Comparison of ENCODE assay signal across 19 mouse cellular contexts in the genomic region with DNA sequence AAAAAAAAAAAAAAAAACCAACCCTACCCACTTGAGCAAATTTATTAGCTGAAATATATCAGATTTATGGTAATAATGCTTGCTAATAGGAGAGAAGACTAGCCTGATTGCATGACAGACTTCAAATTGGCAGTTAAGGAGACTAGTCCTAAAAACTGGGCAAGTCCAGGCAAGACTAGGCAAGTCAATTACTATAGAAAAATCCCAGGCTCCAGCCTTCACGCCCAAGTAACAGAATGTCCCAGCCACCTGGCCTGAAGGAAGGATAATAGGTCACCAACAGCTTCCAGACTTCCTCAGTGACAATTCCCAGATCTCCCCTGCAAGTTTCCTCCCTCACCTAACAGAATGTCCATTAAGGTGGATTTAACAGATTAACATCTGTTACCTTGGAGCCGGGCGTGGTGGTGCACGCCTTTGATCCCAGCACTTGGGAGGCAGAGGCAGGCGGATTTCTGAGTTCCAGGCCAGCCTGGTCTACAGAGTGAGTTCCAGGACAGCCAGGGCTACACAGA.
"Had no signal": no experiment of that assay in that cellular context is flagged by ENCODE, and none has a peak within 500 bp of the region (broad histone marks: within the 10 kb centered on the region; RNA-seq: fewer than 3 reads in every experiment).

No protein-coding gene starts in this region.

- H3K4me3 ChIP-seq: left cerebral cortex, adult 2 months; liver, embryonic 13.5 days; midbrain, embryonic 12.5 days; midbrain, embryonic 15.5 days; myocyte; neural tube, embryonic 13.5 days; stomach, embryonic 15.5 days had no signal

- H3K9ac ChIP-seq: liver, embryonic 13.5 days; midbrain, embryonic 12.5 days; midbrain, embryonic 15.5 days; neural tube, embryonic 13.5 days; stomach, embryonic 15.5 days had no signal

- ATAC-seq: midbrain, embryonic 15.5 days had no signal

- H3K4me2 ChIP-seq: liver, embryonic 13.5 days; midbrain, embryonic 12.5 days; midbrain, embryonic 15.5 days; neural tube, embryonic 13.5 days; stomach, embryonic 15.5 days had no signal

- H3K9me3 ChIP-seq: liver, embryonic 13.5 days; midbrain, embryonic 15.5 days; neural tube, embryonic 13.5 days; stomach, embryonic 15.5 days had no signal

- H3K36me3 ChIP-seq: liver, embryonic 13.5 days; midbrain, embryonic 12.5 days; midbrain, embryonic 15.5 days; neural tube, embryonic 13.5 days; stomach, embryonic 15.5 days had no signal

- DNase-seq: kidney, adult 9 months; kidney, postnatal 14 days; kidney, postnatal 4 days; layer of hippocampus, adult 9-11 months; layer of hippocampus, postnatal 36 days; liver, embryonic 13.5 days; lung, adult 2 months; lung, postnatal 14 days; lung, postnatal 4 days; retina, postnatal 1 day; right cerebral cortex, postnatal 25 days; spleen, adult 18-20 months; thymus, postnatal 36 days had no signal

- H3K27ac ChIP-seq: left cerebral cortex, adult 2 months; liver, embryonic 13.5 days; midbrain, embryonic 12.5 days; midbrain, embryonic 15.5 days; neural tube, embryonic 13.5 days; stomach, embryonic 15.5 days had no signal

- H3K4me1 ChIP-seq: midbrain, embryonic 12.5 days; midbrain, embryonic 15.5 days; neural tube, embryonic 13.5 days had no signal

- H3K27me3 ChIP-seq: liver, embryonic 13.5 days; midbrain, embryonic 12.5 days; midbrain, embryonic 15.5 days; neural tube, embryonic 13.5 days; stomach, embryonic 15.5 days had no signal
